Mouse (Mus musculus) gastrocnemius, postnatal 14 days (tissue): ENCODE data around the gene Gm28043. TPM values are rescaled to one million over a fixed set of nuclear protein-coding genes. Genes with fewer than 3 reads are reported as not detected.
A peak's percentile ranks its signal among the peaks of the same experiment; 100 is the strongest.

ENCODE experiments used
- DNase-seq: peaks from one replicate; pipeline ENCODE4 v3.0.0; 2021; ENCODE audit warnings: mixed read lengths
- intact Hi-C: fragments of 180-260 bp; cut with DNase I; formaldehyde crosslinking; loops from one replicate; pipeline ENCODE4 v1.15.1; 2025; ENCODE audit warnings: low total_unique reads
- total RNA-seq, 2 experiments: library from RNA; stranded (reverse); gene quantifications; 2 replicates each; pipeline ENCODE4 v1.2.3; 2021

Gene Gm28043
- total RNA-seq, 2 experiments from 2014 or later: 0.68 to 0.86 TPM

- intact Hi-C loops: loop anchor here (10.0 kb wide), 1 partner anchor 49 kb away; the partner anchor contains the start of gene Cmtr1
- no peak for DNase-seq
Observed at GRCm38 (mm10) chr17:29615616-29616015, 940 bp downstream of the Gm28043 start.

GRCm38 (mm10) chr17:29619231-29619630 is 4.6 kb downstream of the Gm28043 start:
- intact Hi-C loops: loop anchor here (10.0 kb wide), 1 partner anchor 46 kb away; the partner anchor contains the start of gene Cmtr1
- DNase-seq: no peak

GRCm38 (mm10) chr17:29623488-29623887 is 8.8 kb downstream of the Gm28043 start:
- intact Hi-C loops: no loop called here
- no peak for DNase-seq

- DNase-seq: peak; percentile 58
- intact Hi-C loops: no loop called here
Observed at GRCm38 (mm10) chr17:29627285-29627684, 12.6 kb downstream of the Gm28043 start.

- intact Hi-C loops: no loop called here
- no peak for DNase-seq
Observed at GRCm38 (mm10) chr17:29628946-29629345, 14.3 kb downstream of the Gm28043 start.

- intact Hi-C loops: no loop called here
- DNase-seq: no peak
Observed at GRCm38 (mm10) chr17:29629620-29630019, 14.9 kb downstream of the Gm28043 start.

GRCm38 (mm10) chr17:29632312-29632711 is 17.6 kb downstream of the Gm28043 start:
- intact Hi-C loops: no loop called here
- no peak for DNase-seq

- no peak for DNase-seq
Observed at GRCm38 (mm10) chr17:29635492-29635891, 20.8 kb downstream of the Gm28043 start.

GRCm38 (mm10) chr17:29636118-29636517 is 21.4 kb downstream of the Gm28043 start:
- DNase-seq: no peak
- intact Hi-C loops: no loop called here

More at GRCm38 (mm10) chr17:29635492-29635891, 20.8 kb downstream of the Gm28043 start:
- intact Hi-C loops: no loop called here

- intact Hi-C loops: no loop called here
- no peak for DNase-seq
Observed at GRCm38 (mm10) chr17:29637377-29637776, 22.7 kb downstream of the Gm28043 start.

GRCm38 (mm10) chr17:29637895-29638294 is 23.2 kb downstream of the Gm28043 start:
- intact Hi-C loops: no loop called here
- peak; percentile 11 for DNase-seq

- DNase-seq: no peak
- intact Hi-C loops: no loop called here
Observed at GRCm38 (mm10) chr17:29640971-29641370, 26.3 kb downstream of the Gm28043 start.

GRCm38 (mm10) chr17:29642219-29642618 is 27.5 kb downstream of the Gm28043 start:
- intact Hi-C loops: no loop called here

GRCm38 (mm10) chr17:29658249-29658648 is 43.6 kb downstream of the Gm28043 start:
- intact Hi-C loops: no loop called here
- no peak for DNase-seq

More at GRCm38 (mm10) chr17:29642219-29642618, 27.5 kb downstream of the Gm28043 start:
- DNase-seq: no peak

- intact Hi-C loops: loop anchor here (10.0 kb wide), 1 partner anchor 45 kb away; the partner anchor contains the start of genes Gm28043 and Rnf8
- peak; percentile 95 for DNase-seq
Observed at GRCm38 (mm10) chr17:29660076-29660761, 45.5 kb downstream of the Gm28043 start, which contains the start of gene Cmtr1. Gene Cmtr1, plus strand, starts transcription at chr17:29660595.

GRCm38 (mm10) chr17:29660762-29661391 is 46.2 kb downstream of the Gm28043 start:
- intact Hi-C loops: loop anchor here (10.0 kb wide), 1 partner anchor 46 kb away; the partner anchor contains the start of genes Gm28043 and Rnf8
- no peak for DNase-seq

- intact Hi-C loops: loop anchor here (10.0 kb wide), 1 partner anchor 47 kb away; the partner anchor contains the start of genes Gm28043 and Rnf8
- no peak for DNase-seq
Observed at GRCm38 (mm10) chr17:29662145-29662544, 47.5 kb downstream of the Gm28043 start.

- DNase-seq: no peak
- intact Hi-C loops: loop anchor here (10.0 kb wide), 1 partner anchor 54 kb away; the partner anchor contains the start of genes Gm28043 and Rnf8
Observed at GRCm38 (mm10) chr17:29668051-29668986, 53.6 kb downstream of the Gm28043 start.

- no peak for DNase-seq
- intact Hi-C loops: loop anchor here (10.0 kb wide), 1 partner anchor 54 kb away; the partner anchor contains the start of genes Gm28043 and Rnf8
Observed at GRCm38 (mm10) chr17:29669030-29669429, 54.4 kb downstream of the Gm28043 start.
